Mouse (Mus musculus): Measurements from ENCODE around the gene Lamb3. TPM values are rescaled to one million over a fixed set of nuclear protein-coding genes. Genes with fewer than 3 reads are reported as not detected.

Gene Lamb3
- total and polyA plus RNA-seq, 3 experiments = 10.1 to 14.6 (median 12.3) TPM

GRCm38 (mm10) chr1:193329557-193329956 lies 122.1 kb downstream of the Lamb3 start:
- dilution Hi-C loops (cut with MboI; ENCODE audit: extremely low pct_ligation_motif_present, extremely low pct_unique_long_range_greater_than_20kb, low sequenced_read_pairs) (no loop called here), in situ Hi-C loops (cut with MboI; ENCODE audit: low pct_ligation_motif_present, low pct_unique_long_range_greater_than_20kb, low sequenced_read_pairs) (loop anchor here (10.0 kb wide), 1 partner anchor 45 kb away; the partner anchor contains the start of gene Camk1g)
- no peak for DNase-seq (ENCODE audit: extremely low read depth)
- Histone ChIP-seq H3K4me2 (ENCODE audit: insufficient read depth, low read depth, poor library complexity, severe bottlenecking) (no peak overlapping the region), H3K4me3 (replicated peaks in 1 of 3; ENCODE audit: low read depth in 2 of 3, low read length in 2 of 3, poor library complexity in 1 of 3) (no peak overlapping the region), H3K27me3 (replicated peaks) (no peaks in the 10 kb centered on the region), H3K4me1 (ENCODE audit: control insufficient read depth in 1 of 2, insufficient read depth in 2 of 2) (no peaks in the 10 kb centered on the region), H3K79me2 (replicated peaks; ENCODE audit: control insufficient read depth, extremely low read depth, insufficient read depth, poor library complexity, severe bottlenecking) (no peaks in the 10 kb centered on the region), H3K27ac (ENCODE audit: insufficient read depth, low read depth) (no peak overlapping the region), H3K9me3 (replicated peaks; ENCODE audit: low read length) (no peaks in the 10 kb centered on the region), H3K9ac (ENCODE audit: insufficient read depth, low read depth) (no peak overlapping the region), H3K36me3 (replicated peaks in 1 of 2; ENCODE audit: control insufficient read depth in 1 of 2, insufficient read depth in 1 of 2, low read length in 1 of 2) (peaks cover 0 to 3% of the 10 kb centered on the region in 2 experiments)
- TF ChIP-seq NELFE (IDR thresholded peaks at IDR 0.05; ENCODE audit: low read depth, low read length) (no peak), ZNF384 (IDR thresholded peaks at IDR 0.05; ENCODE audit: low read depth, low read length) (no peak), MAX (IDR thresholded peaks at IDR 0.05; ENCODE audit: low read length) (no peak), ELF1 (IDR thresholded peaks at IDR 0.05; ENCODE audit: low read depth, low read length) (no peak), ETS1 (conservative IDR thresholded peaks at IDR 0.05; ENCODE audit: low read depth, low read length) (no peak), JUND (conservative IDR thresholded peaks at IDR 0.05; ENCODE audit: low read depth, low read length) (no peak), RCOR1 (conservative IDR thresholded peaks at IDR 0.05; ENCODE audit: low read depth, low read length) (no peak), MAZ (IDR thresholded peaks at IDR 0.05; ENCODE audit: low read depth, low read length) (no peak), NRF1 (IDR thresholded peaks at IDR 0.05; ENCODE audit: low read depth, low read length) (no peak)

- DNase-seq (ENCODE audit: extremely low read depth) = peak; percentile 24
- TF ChIP-seq PAX5 (IDR thresholded peaks at IDR 0.05; ENCODE audit: low read length) (no peak), CTCF (conservative IDR thresholded peaks at IDR 0.05 in 1 of 2, IDR thresholded peaks at IDR 0.05 in 1 of 2; ENCODE audit: low read depth in 2 of 2, low read length in 2 of 2) (peak in 1 of 2 experiments; percentile 69; a peak in 2 of 4 replicates), RAD21 (IDR thresholded peaks at IDR 0.05; ENCODE audit: low read depth, low read length) (peak; percentile 68), CHD2 (IDR thresholded peaks at IDR 0.05; ENCODE audit: low read length) (no peak), MAX (IDR thresholded peaks at IDR 0.05; ENCODE audit: low read length) (no peak), SMC3 (IDR thresholded peaks at IDR 0.05; ENCODE audit: low read depth, low read length) (peak; percentile 41)
- H3K36me3 ChIP-seq (replicated peaks in 1 of 2; ENCODE audit: control insufficient read depth in 1 of 2, insufficient read depth in 1 of 2, low read length in 1 of 2) = peaks cover 0 to 3% of the 10 kb centered on the region in 2 experiments
- in situ Hi-C loops (cut with MboI; ENCODE audit: low pct_ligation_motif_present, low pct_unique_long_range_greater_than_20kb, low sequenced_read_pairs) (no loop called here), dilution Hi-C loops (cut with MboI; ENCODE audit: extremely low pct_ligation_motif_present, extremely low pct_unique_long_range_greater_than_20kb, low sequenced_read_pairs) (no loop called here)
- no peak overlapping the region for H3K4me2 ChIP-seq (ENCODE audit: insufficient read depth, low read depth, poor library complexity, severe bottlenecking)
- H3K27ac ChIP-seq (ENCODE audit: insufficient read depth, low read depth) = no peak overlapping the region
- H3K27me3 ChIP-seq (replicated peaks) = no peaks in the 10 kb centered on the region
- no peak overlapping the region for H3K4me3 ChIP-seq (replicated peaks in 1 of 3; ENCODE audit: low read depth in 2 of 3, low read length in 2 of 3, poor library complexity in 1 of 3)
- no peak overlapping the region for H3K9ac ChIP-seq (ENCODE audit: insufficient read depth, low read depth)
- no peaks in the 10 kb centered on the region for H3K79me2 ChIP-seq (replicated peaks; ENCODE audit: control insufficient read depth, extremely low read depth, insufficient read depth, poor library complexity, severe bottlenecking)
- H3K9me3 ChIP-seq (replicated peaks; ENCODE audit: low read length) = no peaks in the 10 kb centered on the region
- H3K4me1 ChIP-seq (ENCODE audit: control insufficient read depth in 1 of 2, insufficient read depth in 2 of 2) = no peaks in the 10 kb centered on the region
Measured at GRCm38 (mm10) chr1:193330172-193330571, 122.7 kb downstream of the Lamb3 start.

GRCm38 (mm10) chr1:193330626-193331025 lies 123.1 kb downstream of the Lamb3 start:
- dilution Hi-C loops (cut with MboI; ENCODE audit: extremely low pct_ligation_motif_present, extremely low pct_unique_long_range_greater_than_20kb, low sequenced_read_pairs) = no loop called here
- Histone ChIP-seq H3K4me1 (ENCODE audit: control insufficient read depth in 1 of 2, insufficient read depth in 2 of 2) (no peaks in the 10 kb centered on the region), H3K27me3 (replicated peaks) (no peaks in the 10 kb centered on the region), H3K4me2 (ENCODE audit: insufficient read depth, low read depth, poor library complexity, severe bottlenecking) (no peak overlapping the region), H3K79me2 (replicated peaks; ENCODE audit: control insufficient read depth, extremely low read depth, insufficient read depth, poor library complexity, severe bottlenecking) (no peaks in the 10 kb centered on the region), H3K27ac (ENCODE audit: insufficient read depth, low read depth) (no peak overlapping the region), H3K9ac (ENCODE audit: insufficient read depth, low read depth) (no peak overlapping the region), H3K36me3 (replicated peaks in 1 of 2; ENCODE audit: control insufficient read depth in 1 of 2, insufficient read depth in 1 of 2, low read length in 1 of 2) (peaks cover 0 to 3% of the 10 kb centered on the region in 2 experiments), H3K4me3 (replicated peaks in 1 of 3; ENCODE audit: low read depth in 2 of 3, low read length in 2 of 3, poor library complexity in 1 of 3) (no peak overlapping the region), H3K9me3 (replicated peaks; ENCODE audit: low read length) (no peaks in the 10 kb centered on the region)
- DNase-seq (ENCODE audit: extremely low read depth) = no peak
- in situ Hi-C loops (cut with MboI; ENCODE audit: low pct_ligation_motif_present, low pct_unique_long_range_greater_than_20kb, low sequenced_read_pairs) = no loop called here
- TF ChIP-seq POLR2A (IDR thresholded peaks at IDR 0.05; ENCODE audit: low read depth, low read length) = no peak
- TF ChIP-seq EP300 (IDR thresholded peaks at IDR 0.05; ENCODE audit: low read length) = no peak
- no peak for TF ChIP-seq RAD21 (IDR thresholded peaks at IDR 0.05; ENCODE audit: low read depth, low read length)
- TF ChIP-seq MAX (IDR thresholded peaks at IDR 0.05; ENCODE audit: low read length) = no peak

Data from CH12.LX (cell line).